Comparison of ENCODE assay signal across 8 mouse cellular contexts in genomic region chr2:84737451-84737925, GRCm38 (mm10). TPM values are rescaled to one million over a fixed set of nuclear protein-coding genes. Genes with fewer than 3 reads are reported as not detected.
DNase-seq lines count a peak whose midpoint lies in the region; ATAC-seq and TF ChIP-seq lines count a peak whose summit lies in the region.

No protein-coding gene starts in this region.

- DNase-seq in cerebellum, postnatal 10 days: peak; percentile 62 to 67
- DNase-seq in cerebellum, adult 8-10 months: no peak
- DNase-seq in Muller cell, postnatal 12 days (ENCODE audit: inconsistent ontology term): peak; percentile 58
- DNase-seq in liver, embryonic 14.5 days (ENCODE audit: low read depth in 3 of 3, low spot score in 3 of 3): no peak
- no peak for DNase-seq in thymus, postnatal 4 days
- no peak for DNase-seq in thymus, postnatal 36 days

- H3K9ac ChIP-seq in liver, embryonic 14.5 days (replicated peaks): peak overlapping the region; percentile 86
- peak overlapping the region; percentile 53; the same call in 1 of the 2 replicates for H3K9ac ChIP-seq in stomach, embryonic 16.5 days (ENCODE audit: low read length)

- peak; percentile 56 for TF ChIP-seq CTCF in liver, embryonic 14.5 days (IDR thresholded peaks at IDR 0.05; ENCODE audit: low read depth)

- peak overlapping the region; percentile 100 for H3K27ac ChIP-seq in liver, embryonic 14.5 days
- H3K27ac ChIP-seq in stomach, embryonic 16.5 days (ENCODE audit: low read length): peak overlapping the region; percentile 8; the same call in 1 of the 2 replicates

- H3K4me1 ChIP-seq in liver, embryonic 14.5 days (replicated peaks; ENCODE audit: control insufficient read depth in 2 of 2, insufficient read depth in 2 of 2, low read length in 1 of 2): peaks cover 46 to 78% of the 10 kb centered on the region in 2 experiments
- H3K4me1 ChIP-seq in stomach, embryonic 16.5 days (ENCODE audit: control insufficient read depth, insufficient read depth, low read length): peaks cover 79% of the 10 kb centered on the region

- H3K9me3 ChIP-seq in liver, embryonic 14.5 days (ENCODE audit: control insufficient read depth, low read length): no peaks in the 10 kb centered on the region
- H3K9me3 ChIP-seq in stomach, embryonic 16.5 days (replicated peaks; ENCODE audit: control insufficient read depth, low read length): no peaks in the 10 kb centered on the region

- no peak for TF ChIP-seq EP300 in liver, embryonic 14.5 days (IDR thresholded peaks at IDR 0.05; ENCODE audit: low read depth)

- H3K4me3 ChIP-seq in liver, embryonic 14.5 days (ENCODE audit: insufficient read depth in 1 of 2, low read depth in 2 of 2, low read length in 2 of 2): peak overlapping the region; percentile 86 to 99
- no peak overlapping the region for H3K4me3 ChIP-seq in stomach, embryonic 16.5 days (replicated peaks; ENCODE audit: low read length)

- peaks cover 8% of the 10 kb centered on the region for H3K27me3 ChIP-seq in liver, embryonic 14.5 days (ENCODE audit: control insufficient read depth, insufficient read depth, low read length)
- no peaks in the 10 kb centered on the region for H3K27me3 ChIP-seq in stomach, embryonic 16.5 days (ENCODE audit: control insufficient read depth, insufficient read depth, low read length)

- H3K4me2 ChIP-seq in liver, embryonic 14.5 days (ENCODE audit: low read depth): peak overlapping the region; percentile 95
- H3K4me2 ChIP-seq in stomach, embryonic 16.5 days (ENCODE audit: low read depth, low read length): peak overlapping the region; percentile 48

- peaks cover 55% of the 10 kb centered on the region for H3K36me3 ChIP-seq in liver, embryonic 14.5 days (replicated peaks; ENCODE audit: control insufficient read depth, insufficient read depth, low read depth)
- H3K36me3 ChIP-seq in stomach, embryonic 16.5 days (ENCODE audit: control insufficient read depth, insufficient read depth, low read length): 0 out of 2 replicates have a peak, but pooled peaks cover 4% of the 10 kb centered on the region

- peak; percentile 15 for ATAC-seq in granulocyte monocyte progenitor cell, adult 5-6 weeks (replicated peaks; ENCODE audit: poor library complexity, severe bottlenecking)
- ATAC-seq in liver, embryonic 14.5 days (ENCODE audit: insufficient read depth): no peak
- peak; percentile 25; the same call in 1 of the 2 replicates for ATAC-seq in stomach, embryonic 16.5 days (ENCODE audit: insufficient read depth, low FRiP score)

- WGBS in liver, embryonic 14.5 days (ENCODE audit: insufficient replicate concordance): 15% methylated on average over 8 of the region's 8 CpGs
- WGBS in stomach, embryonic 16.5 days: 2% methylated on average over 8 of the region's 8 CpGs

RNA-seq across cellular contexts. Expression of gene Ypel4, which starts 3.6 kb away (rescaled TPM):
- not detected in 2 replicates for total RNA-seq in granulocyte monocyte progenitor cell, adult 5-6 weeks (2014; fragmentation: Nextera tagmentation)
- not detected in 2 replicates for total RNA-seq in granulocyte monocyte progenitor cell, adult 5-6 weeks (2017)
- polyA plus RNA-seq in liver, embryonic 14.5 days (2012; rRNA removed): 122 and 145 TPM in 2 replicates
- polyA plus RNA-seq in liver, embryonic 14.5 days (2014; fragmentation: Nextera tagmentation; extraction: Ambion mirVana): 53.4 and 58.1 TPM in 2 replicates
- polyA plus RNA-seq in stomach, embryonic 16.5 days (2015; fragmentation: Nextera tagmentation; extraction: Ambion mirVana): 7.4 and 8.0 TPM in 2 replicates

RNA-seq across cellular contexts. Expression of gene Gm19426, which starts 6.0 kb away (rescaled TPM):
- not detected in 2 replicates for total RNA-seq in granulocyte monocyte progenitor cell, adult 5-6 weeks (2014; fragmentation: Nextera tagmentation)
- not detected in 2 replicates for total RNA-seq in granulocyte monocyte progenitor cell, adult 5-6 weeks (2017)
- polyA plus RNA-seq in liver, embryonic 14.5 days (2012; rRNA removed): 1.1 and 1.8 TPM in 2 replicates
- polyA plus RNA-seq in liver, embryonic 14.5 days (2014; fragmentation: Nextera tagmentation; extraction: Ambion mirVana): 0.98 and 1.1 TPM in 2 replicates
- polyA plus RNA-seq in stomach, embryonic 16.5 days (2015; fragmentation: Nextera tagmentation; extraction: Ambion mirVana): 5.7 and 6.3 TPM in 2 replicates

RNA-seq across cellular contexts. Expression of gene Clp1, which starts 10.3 kb away (rescaled TPM):
- 30.3 and 34.9 TPM in 2 replicates for total RNA-seq in granulocyte monocyte progenitor cell, adult 5-6 weeks (2014; fragmentation: Nextera tagmentation)
- 31.3 and 40.1 TPM in 2 replicates for total RNA-seq in granulocyte monocyte progenitor cell, adult 5-6 weeks (2017)
- polyA plus RNA-seq in liver, embryonic 14.5 days (2012; rRNA removed): 22.1 and 27.5 TPM in 2 replicates
- polyA plus RNA-seq in liver, embryonic 14.5 days (2014; fragmentation: Nextera tagmentation; extraction: Ambion mirVana): 50.9 and 54.6 TPM in 2 replicates
- polyA plus RNA-seq in stomach, embryonic 16.5 days (2015; fragmentation: Nextera tagmentation; extraction: Ambion mirVana): 26.6 and 28.4 TPM in 2 replicates

RNA-seq across cellular contexts. Expression of gene Zdhhc5, which starts 22.5 kb away (rescaled TPM):
- total RNA-seq in granulocyte monocyte progenitor cell, adult 5-6 weeks (2014; fragmentation: Nextera tagmentation): 38.4 and 46.6 TPM in 2 replicates
- total RNA-seq in granulocyte monocyte progenitor cell, adult 5-6 weeks (2017): 33.4 and 35.2 TPM in 2 replicates
- 17.2 and 17.4 TPM in 2 replicates for polyA plus RNA-seq in liver, embryonic 14.5 days (2012; rRNA removed)
- polyA plus RNA-seq in liver, embryonic 14.5 days (2014; fragmentation: Nextera tagmentation; extraction: Ambion mirVana): 18.8 and 20.1 TPM in 2 replicates
- 36.9 and 40.0 TPM in 2 replicates for polyA plus RNA-seq in stomach, embryonic 16.5 days (2015; fragmentation: Nextera tagmentation; extraction: Ambion mirVana)

RNA-seq across cellular contexts. Expression of gene Serping1, which starts 37.8 kb away (rescaled TPM):
- total RNA-seq in granulocyte monocyte progenitor cell, adult 5-6 weeks (2014; fragmentation: Nextera tagmentation): not detected in 2 replicates
- total RNA-seq in granulocyte monocyte progenitor cell, adult 5-6 weeks (2017): not detected in 2 replicates
- 32.4 and 35.4 TPM in 2 replicates for polyA plus RNA-seq in liver, embryonic 14.5 days (2012; rRNA removed)
- 45.4 and 61.5 TPM in 2 replicates for polyA plus RNA-seq in liver, embryonic 14.5 days (2014; fragmentation: Nextera tagmentation; extraction: Ambion mirVana)
- 98.2 and 102 TPM in 2 replicates for polyA plus RNA-seq in stomach, embryonic 16.5 days (2015; fragmentation: Nextera tagmentation; extraction: Ambion mirVana)

Comparison
In these comparisons a context has a peak if more than half of its experiments do, and no peak if none do; other contexts are left out.
1. DNase-seq: peak in cerebellum, postnatal 10 days (2 of 2) and Muller cell, postnatal 12 days (single experiment); none in cerebellum, adult 8-10 months (single experiment), liver, embryonic 14.5 days (0 of 3), thymus, postnatal 4 days (single experiment) and thymus, postnatal 36 days (0 of 2).